Mouse (Mus musculus) erythroblast, adult 5-6 weeks (primary cell): Measurements from ENCODE around the gene Wwox. TPM values are rescaled to one million over a fixed set of nuclear protein-coding genes. Genes with fewer than 3 reads are reported as not detected.

Experiments used
- ATAC-seq: replicated peaks from 2 replicates; pipeline ENCODE4 v1.8.0; 2016; ENCODE audit warnings: moderate number of reproducible peaks, mild to moderate bottlenecking, moderate TSS enrichment, inconsistent platforms; ENCODE audit not compliant: poor library complexity, low FRiP score, severe bottlenecking
- total RNA-seq, 2 experiments: library from RNA; stranded (forward) in 1 of 2; stranded (reverse) in 1 of 2; fragments of 150-400 nt in 1 of 2; fragments of 200-764, 138-1000 nt in 1 of 2; gene quantifications; 2 replicates each; pipeline versions ENCODE4 v1.2.3 to v1.2.4; 2015 to 2017; ENCODE audit warnings: low replicate concordance in 2 of 2

Wwox gene
- total RNA-seq, 2 experiments from 2014 or later: 4.3 to 4.6 TPM

- no peak for ATAC-seq
These were observed 471.7 kb downstream of the Wwox start for GRCm38 (mm10) chr8:114911031-114911580.

- no peak for ATAC-seq
These were observed 484.2 kb downstream of the Wwox start for GRCm38 (mm10) chr8:114923629-114924028.

GRCm38 (mm10) chr8:114927412-114927811, 488.0 kb downstream of the Wwox start:
- ATAC-seq: no peak

- ATAC-seq: no peak
These were observed 488.5 kb downstream of the Wwox start for GRCm38 (mm10) chr8:114927917-114928316.

- no peak for ATAC-seq
These were observed 490.1 kb downstream of the Wwox start for GRCm38 (mm10) chr8:114929597-114929996.

- ATAC-seq: no peak
These were observed 492.7 kb downstream of the Wwox start for GRCm38 (mm10) chr8:114932071-114932630.

GRCm38 (mm10) chr8:114933248-114933647, 493.8 kb downstream of the Wwox start:
- ATAC-seq: no peak

- ATAC-seq: no peak
These were observed 497.4 kb downstream of the Wwox start for GRCm38 (mm10) chr8:114936887-114937286.

GRCm38 (mm10) chr8:114939338-114939737, 499.9 kb downstream of the Wwox start:
- ATAC-seq: no peak

GRCm38 (mm10) chr8:114941096-114941495, 501.6 kb downstream of the Wwox start:
- no peak for ATAC-seq

- ATAC-seq: no peak
These were observed 502.2 kb downstream of the Wwox start for GRCm38 (mm10) chr8:114941644-114942043.

- ATAC-seq: no peak
These were observed 508.5 kb downstream of the Wwox start for GRCm38 (mm10) chr8:114947921-114948320.

- no peak for ATAC-seq
These were observed 517.1 kb downstream of the Wwox start for GRCm38 (mm10) chr8:114956377-114957168.

- ATAC-seq: no peak
These were observed 519.1 kb downstream of the Wwox start for GRCm38 (mm10) chr8:114958437-114959107.

GRCm38 (mm10) chr8:114959406-114959805, 520.0 kb downstream of the Wwox start:
- no peak for ATAC-seq

GRCm38 (mm10) chr8:114962494-114962893, 523.0 kb downstream of the Wwox start:
- ATAC-seq: no peak

GRCm38 (mm10) chr8:114963282-114963681, 523.8 kb downstream of the Wwox start:
- ATAC-seq: no peak

- ATAC-seq: no peak
These were observed 524.8 kb downstream of the Wwox start for GRCm38 (mm10) chr8:114964206-114964605.

GRCm38 (mm10) chr8:114968842-114969241, 529.4 kb downstream of the Wwox start:
- ATAC-seq: no peak

GRCm38 (mm10) chr8:114971378-114971777, 531.9 kb downstream of the Wwox start:
- no peak for ATAC-seq

GRCm38 (mm10) chr8:114973002-114973461, 533.6 kb downstream of the Wwox start:
- no peak for ATAC-seq
